Mouse (Mus musculus): ENCODE data around the gene Bckdhb.

The Bckdhb gene

DNA sequence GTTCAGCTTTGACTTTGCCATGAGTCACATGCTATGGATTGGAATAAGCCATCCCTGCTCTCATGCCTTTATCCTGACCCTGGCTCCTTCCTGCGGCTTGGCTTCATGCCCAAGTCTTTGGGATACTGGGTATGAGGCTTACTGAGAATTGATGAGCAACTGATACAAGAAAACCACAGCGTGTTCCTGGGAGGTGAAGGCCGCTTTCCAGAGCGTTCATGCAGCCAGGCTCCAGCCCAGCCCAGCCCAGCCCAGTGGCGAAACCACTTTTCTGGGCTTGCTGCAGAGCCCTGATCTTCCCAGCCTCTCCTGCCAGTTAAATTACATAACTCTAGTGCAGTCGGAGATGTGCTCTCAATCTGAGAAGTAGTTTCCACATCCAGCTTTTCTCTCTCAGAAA, 169.2 kb downstream of the Bckdhb start:
- no peak for DNase-seq (ENCODE audit: low read depth in 2 of 2, low spot score in 2 of 2)

DNA sequence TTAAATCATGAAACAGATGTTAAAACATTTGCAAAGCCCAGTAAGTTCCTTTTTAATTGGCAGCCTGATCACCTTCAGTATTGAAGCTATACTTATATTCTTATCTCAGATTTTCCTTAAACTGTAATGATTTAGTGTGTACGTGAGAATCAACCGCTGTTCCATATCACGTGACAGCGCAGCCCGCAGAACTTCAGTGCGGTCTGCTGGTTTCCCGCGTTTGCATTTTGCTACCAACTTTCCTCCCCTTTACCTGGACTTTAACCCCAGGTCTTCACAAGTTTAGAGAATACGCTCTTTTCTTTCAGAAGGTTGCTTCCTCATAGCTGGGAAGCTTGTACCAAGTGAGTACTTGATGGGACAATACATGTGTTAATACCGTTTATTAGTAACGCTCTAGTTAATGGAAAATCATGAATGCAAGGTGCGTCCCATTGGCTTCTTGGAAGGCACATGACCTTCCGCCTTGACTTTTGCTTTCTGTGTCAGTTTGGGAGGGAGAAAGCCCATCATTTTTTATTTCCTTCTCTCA, 171.6 kb downstream of the Bckdhb start:
- no peak for DNase-seq (ENCODE audit: low read depth in 2 of 2, low spot score in 2 of 2)

- no peak for DNase-seq (ENCODE audit: low read depth in 2 of 2, low spot score in 2 of 2)
Measured at GRCm38 (mm10) chr9:84103344-84103743, 178.4 kb downstream of the Bckdhb start.

DNA sequence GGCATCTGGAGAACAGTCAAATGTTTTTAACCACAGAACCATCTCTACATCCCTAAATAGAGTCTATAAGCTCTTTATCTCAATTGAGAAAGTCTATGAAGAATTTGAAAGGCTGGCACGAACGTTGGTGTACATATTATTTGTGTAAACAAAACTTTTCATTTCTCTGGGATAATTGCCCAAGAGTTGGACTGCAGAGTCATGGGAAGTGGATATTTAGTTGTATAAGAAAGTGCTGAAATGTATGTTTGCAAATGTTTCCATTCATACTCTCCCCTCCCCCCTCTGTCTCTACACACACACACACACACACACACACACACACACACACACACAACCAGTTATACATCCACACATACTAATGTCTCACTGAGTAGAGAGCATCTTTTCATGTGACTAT, 181.5 kb downstream of the Bckdhb start:
- no peak for DNase-seq (ENCODE audit: low read depth in 2 of 2, low spot score in 2 of 2)

DNA sequence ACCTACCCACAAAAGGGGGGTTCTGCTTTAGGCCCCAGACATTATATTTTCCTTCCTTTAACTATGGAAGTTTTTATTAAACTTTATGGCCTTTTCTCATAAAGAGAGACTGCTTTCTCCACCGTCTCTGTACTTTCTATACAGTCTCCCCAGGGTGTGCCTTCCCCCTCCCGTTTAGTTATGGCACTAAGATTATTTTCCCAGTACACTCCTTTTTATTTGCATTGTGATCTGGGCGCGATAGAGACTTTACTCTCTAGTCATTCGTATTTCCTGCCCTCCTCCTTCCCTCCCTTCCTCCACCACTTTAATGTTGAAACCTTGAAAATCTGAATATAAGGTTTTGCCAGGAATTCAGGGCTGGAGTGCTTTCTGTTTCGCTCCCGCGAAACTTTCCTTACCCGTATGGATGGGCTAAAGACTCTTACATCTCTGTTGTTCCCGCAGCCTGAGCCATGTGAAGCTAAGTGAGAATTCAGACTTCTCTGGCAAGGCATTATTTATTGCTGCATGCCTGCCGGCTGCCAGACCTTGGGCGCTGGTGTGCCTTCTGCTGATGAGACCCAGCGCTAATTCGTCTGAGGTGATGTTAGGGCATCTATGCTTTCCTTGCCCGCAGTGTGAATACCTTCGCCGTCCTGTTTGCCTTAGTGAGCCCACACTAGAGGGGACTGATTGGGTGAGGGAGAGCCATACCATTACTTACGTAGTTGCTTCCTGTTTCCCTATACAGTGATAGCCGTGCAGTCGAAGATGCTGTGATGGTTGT, 182.3 kb downstream of the Bckdhb start:
- DNase-seq (ENCODE audit: low read depth in 2 of 2, low spot score in 2 of 2): no peak

DNA sequence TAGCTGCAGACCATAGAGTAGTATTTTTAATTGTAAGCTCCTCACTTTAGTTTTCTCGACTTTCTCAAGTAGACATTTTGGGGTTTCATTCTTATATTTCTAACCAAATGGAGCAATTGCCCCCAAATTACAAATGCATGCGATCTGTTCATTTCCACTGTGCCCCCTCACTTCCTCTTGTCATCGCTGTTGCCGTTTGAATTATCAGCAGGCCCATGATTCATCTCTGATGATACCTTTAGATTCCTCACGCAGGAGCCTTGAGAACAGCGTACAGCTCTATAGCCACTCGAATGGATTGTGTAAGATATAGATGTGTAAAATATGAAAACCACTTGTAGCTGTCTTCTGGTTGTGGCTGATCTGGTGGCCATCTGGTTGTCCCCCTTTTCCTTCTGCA, 183.6 kb downstream of the Bckdhb start:
- DNase-seq (ENCODE audit: low read depth in 2 of 2, low spot score in 2 of 2): no peak

DNA sequence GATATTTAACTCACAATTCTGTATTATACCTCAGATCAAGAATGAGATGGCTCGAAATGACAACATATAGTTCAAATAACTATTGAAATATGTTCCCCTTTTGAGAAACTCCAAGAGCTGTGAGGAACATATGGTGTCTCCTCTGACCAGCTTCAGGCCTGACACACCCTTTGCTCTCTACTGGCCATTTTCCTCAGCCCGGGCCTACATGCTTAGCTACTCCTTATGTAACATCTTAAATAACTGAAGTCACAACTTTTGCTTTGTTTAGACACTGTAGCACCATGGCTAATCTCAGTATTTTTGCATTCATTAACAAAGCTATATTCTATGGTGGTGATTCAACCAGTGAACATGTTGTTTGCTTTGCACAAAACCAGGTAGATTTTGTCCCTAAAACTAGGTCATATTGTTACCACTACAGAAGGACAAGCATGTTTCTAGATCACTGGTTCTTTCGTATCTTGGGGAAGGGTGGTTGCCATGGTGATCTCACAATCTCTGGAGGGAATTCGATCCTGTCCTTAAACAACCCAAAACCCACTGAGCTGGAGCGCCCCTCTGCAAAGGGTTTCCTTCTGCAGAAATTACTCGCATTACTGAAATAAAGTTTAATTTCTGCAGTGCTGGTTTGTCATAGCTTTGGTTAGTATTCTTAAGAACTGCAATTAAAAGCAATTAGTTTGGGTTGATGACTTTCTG, 185.0 kb downstream of the Bckdhb start:
- DNase-seq (ENCODE audit: low read depth in 2 of 2, low spot score in 2 of 2): no peak

GRCm38 (mm10) chr9:84110616-84111015, 185.7 kb downstream of the Bckdhb start:
- no peak for DNase-seq (ENCODE audit: low read depth in 2 of 2, low spot score in 2 of 2)

DNA sequence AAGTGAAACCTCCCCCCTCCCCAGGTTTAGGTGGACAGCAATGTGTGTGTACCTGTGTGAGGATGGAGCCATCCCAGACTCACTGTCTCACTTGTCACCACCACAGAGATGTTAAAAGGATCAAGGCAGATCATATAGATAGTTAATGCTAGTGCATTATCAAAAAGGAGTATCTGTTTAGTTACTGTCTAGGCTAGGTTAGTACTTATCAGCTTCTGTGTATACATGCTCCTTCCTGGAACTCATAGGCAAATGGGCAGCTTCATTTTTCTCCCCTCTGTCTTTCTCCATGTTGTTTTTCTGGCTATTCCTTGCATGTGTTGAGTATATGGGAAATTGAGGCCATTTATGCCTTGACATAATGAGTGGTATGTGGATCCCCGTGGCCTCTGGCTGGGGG, 187.4 kb downstream of the Bckdhb start:
- DNase-seq (ENCODE audit: low read depth in 2 of 2, low spot score in 2 of 2): no peak

GRCm38 (mm10) chr9:84112842-84113568, 188.1 kb downstream of the Bckdhb start:
- DNase-seq (ENCODE audit: low read depth in 2 of 2, low spot score in 2 of 2): no peak

- DNase-seq (ENCODE audit: low read depth in 2 of 2, low spot score in 2 of 2): no peak
Measured at GRCm38 (mm10) chr9:84114254-84114653, 189.3 kb downstream of the Bckdhb start.

DNA sequence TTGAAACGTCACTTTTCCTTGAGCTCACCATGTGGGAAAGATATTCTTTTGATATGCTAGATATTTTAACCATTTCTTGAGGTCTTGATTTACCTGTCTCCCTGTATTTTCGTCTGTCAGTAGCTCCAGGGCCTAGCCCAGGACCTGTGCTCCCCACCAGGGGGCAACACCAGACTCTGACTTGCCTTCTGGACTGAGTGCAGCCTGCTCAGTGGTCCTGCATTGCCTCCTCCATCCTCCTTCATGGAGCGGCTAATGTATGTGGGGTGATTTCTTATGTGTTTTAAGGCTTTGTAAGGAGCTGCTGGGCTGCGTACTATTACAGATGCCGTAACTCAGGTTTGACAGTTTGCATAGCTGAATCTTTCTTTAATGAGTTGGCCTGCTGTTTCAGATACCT, 192.4 kb downstream of the Bckdhb start:
- DNase-seq (ENCODE audit: low read depth in 2 of 2, low spot score in 2 of 2): no peak

- DNase-seq (ENCODE audit: low read depth in 2 of 2, low spot score in 2 of 2): no peak
Measured at GRCm38 (mm10) chr9:84124996-84125395, 200.1 kb downstream of the Bckdhb start.

DNA sequence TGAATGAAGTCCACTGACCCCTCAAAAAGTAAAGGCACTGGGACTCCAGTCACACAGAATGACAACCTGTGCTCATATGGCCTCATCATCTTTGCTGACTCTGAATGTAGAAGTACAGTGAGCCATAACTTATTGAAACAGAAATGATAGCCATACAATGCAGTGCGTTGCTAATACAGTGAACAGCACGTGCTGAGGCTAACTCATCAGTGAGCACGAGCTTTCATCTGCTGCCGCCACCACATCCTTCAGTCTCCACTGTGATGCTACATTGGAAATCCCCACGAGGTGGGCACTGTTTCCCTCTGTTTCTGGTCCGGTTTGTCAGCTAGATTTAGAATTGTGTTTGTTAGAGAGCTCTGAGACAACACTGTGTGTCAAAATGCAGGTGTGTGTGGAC, 205.4 kb downstream of the Bckdhb start:
- DNase-seq (ENCODE audit: low read depth in 2 of 2, low spot score in 2 of 2): no peak

GRCm38 (mm10) chr9:84135062-84135461, 210.1 kb downstream of the Bckdhb start:
- no peak for DNase-seq (ENCODE audit: low read depth in 2 of 2, low spot score in 2 of 2)

DNA sequence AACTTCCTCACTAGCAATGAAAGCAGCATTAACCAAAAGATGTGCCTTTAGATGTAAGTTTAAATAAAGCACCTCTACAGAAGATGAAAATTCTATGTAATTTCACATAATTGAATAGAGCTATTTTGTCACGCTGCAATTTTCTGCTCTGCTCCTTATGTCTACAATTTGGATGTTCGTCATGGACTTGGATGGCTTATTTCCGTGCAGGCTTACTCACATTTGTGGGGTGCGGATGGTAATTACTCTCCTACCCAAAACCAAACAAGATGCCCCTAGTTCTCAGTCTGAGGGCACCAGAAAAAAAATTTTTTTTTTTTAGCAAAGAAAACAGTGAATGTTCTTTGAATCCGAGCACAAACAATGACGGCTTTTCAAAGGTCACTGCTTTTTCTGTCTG, 212.2 kb downstream of the Bckdhb start:
- no peak for DNase-seq (ENCODE audit: low read depth in 2 of 2, low spot score in 2 of 2)

DNA sequence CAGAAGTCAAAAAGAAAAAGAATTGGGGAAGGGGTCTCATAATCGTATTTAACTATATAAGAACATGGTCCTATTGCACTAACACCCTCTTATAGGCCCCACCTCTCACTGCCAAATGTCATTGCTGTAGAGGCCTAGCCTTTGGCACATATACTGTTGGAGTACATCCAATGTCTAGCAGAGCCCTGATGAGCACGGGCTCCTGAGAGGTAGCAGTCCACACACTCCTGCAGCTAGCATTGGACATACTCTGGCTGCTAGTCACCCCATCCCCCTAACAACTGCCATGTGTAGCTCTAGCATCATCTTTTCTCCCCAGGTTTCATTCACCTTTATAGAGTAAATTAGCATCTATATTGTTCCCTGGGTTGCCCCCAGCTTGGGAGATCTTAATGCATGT, 223.2 kb downstream of the Bckdhb start:
- DNase-seq (ENCODE audit: low read depth in 2 of 2, low spot score in 2 of 2): no peak
